Mouse (Mus musculus): ENCODE measurements around the gene Myo1h. TPM values are rescaled to one million over a fixed set of nuclear protein-coding genes. Genes with fewer than 3 reads are reported as not detected.
A peak's percentile ranks its signal among the peaks of the same experiment; 100 is the strongest.

Myo1h gene
- polyA plus RNA-seq, 1 experiment from 2014 or later = 0.85 TPM

DNA sequence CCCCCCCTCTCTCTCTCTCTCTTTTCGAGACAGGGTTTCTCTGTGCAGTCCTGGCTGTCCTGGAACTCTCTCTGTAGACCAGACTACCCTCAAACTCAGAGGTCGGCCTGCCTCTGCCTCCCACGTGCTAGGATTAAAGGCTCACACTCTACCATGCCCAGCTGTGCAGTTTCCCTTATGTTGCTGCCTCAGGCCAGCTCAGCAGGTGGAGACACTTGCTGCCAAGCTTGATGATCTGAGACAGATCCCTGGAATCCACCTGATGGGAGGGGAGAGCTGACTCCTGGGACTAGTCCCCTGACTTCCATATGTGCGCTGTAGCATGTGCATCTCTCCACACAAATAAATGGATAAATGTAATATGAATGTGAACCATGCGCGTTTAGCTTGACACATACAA, 14.2 kb downstream of the Myo1h start:
- Histone ChIP-seq H3K4me1 (ENCODE audit: control insufficient read depth, insufficient read depth, low read depth, low read length) (peaks cover 7% of the 10 kb centered on the region), H3K4me2 (ENCODE audit: low read length) (no peak overlapping the region), H3K9me3 (ENCODE audit: control insufficient read depth, low read length) (no peaks in the 10 kb centered on the region), H3K9ac (ENCODE audit: low read depth, low read length) (no peak overlapping the region), H3K27me3 (replicated peaks; ENCODE audit: control insufficient read depth, insufficient read depth, low read length) (peaks cover 16% of the 10 kb centered on the region), H3K36me3 (ENCODE audit: control insufficient read depth, insufficient read depth, low read length) (no peaks in the 10 kb centered on the region), H3K4me3 (ENCODE audit: low read length) (no peak overlapping the region), H3K27ac (ENCODE audit: low read depth, low read length) (no peak overlapping the region)
- no peak for ATAC-seq
- 80% methylated on average over 6 of the region's 6 CpGs for WGBS

DNA sequence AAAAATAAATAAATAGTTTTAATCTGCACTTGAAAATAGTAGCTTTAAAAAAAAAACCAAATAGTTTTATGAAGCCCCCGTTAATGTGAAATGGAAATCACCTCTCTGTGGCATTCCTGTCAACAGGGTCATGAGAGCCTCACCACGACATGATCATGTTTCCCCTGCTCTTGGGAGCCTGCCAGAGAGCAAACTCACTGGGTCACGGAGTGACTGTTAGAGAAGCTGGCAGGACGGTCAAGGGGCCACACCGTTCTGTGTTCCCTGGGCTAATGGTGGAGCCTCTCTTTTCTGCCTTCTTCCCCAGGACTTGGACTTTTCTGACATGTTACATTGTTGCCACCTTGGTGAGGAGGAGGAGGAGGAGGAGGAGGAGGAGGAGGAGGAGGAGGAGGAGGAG, 17.5 kb downstream of the Myo1h start:
- Histone ChIP-seq H3K27ac (ENCODE audit: low read depth, low read length) (no peak overlapping the region), H3K4me2 (ENCODE audit: low read length) (no peak overlapping the region), H3K9me3 (ENCODE audit: control insufficient read depth, low read length) (no peaks in the 10 kb centered on the region), H3K4me3 (ENCODE audit: low read length) (no peak overlapping the region), H3K9ac (ENCODE audit: low read depth, low read length) (no peak overlapping the region), H3K27me3 (replicated peaks; ENCODE audit: control insufficient read depth, insufficient read depth, low read length) (peaks cover 14% of the 10 kb centered on the region), H3K36me3 (ENCODE audit: control insufficient read depth, insufficient read depth, low read length) (no peaks in the 10 kb centered on the region), H3K4me1 (ENCODE audit: control insufficient read depth, insufficient read depth, low read depth, low read length) (no peaks in the 10 kb centered on the region)
- 67% methylated on average over 5 of the region's 5 CpGs for WGBS
- no peak for ATAC-seq

DNA sequence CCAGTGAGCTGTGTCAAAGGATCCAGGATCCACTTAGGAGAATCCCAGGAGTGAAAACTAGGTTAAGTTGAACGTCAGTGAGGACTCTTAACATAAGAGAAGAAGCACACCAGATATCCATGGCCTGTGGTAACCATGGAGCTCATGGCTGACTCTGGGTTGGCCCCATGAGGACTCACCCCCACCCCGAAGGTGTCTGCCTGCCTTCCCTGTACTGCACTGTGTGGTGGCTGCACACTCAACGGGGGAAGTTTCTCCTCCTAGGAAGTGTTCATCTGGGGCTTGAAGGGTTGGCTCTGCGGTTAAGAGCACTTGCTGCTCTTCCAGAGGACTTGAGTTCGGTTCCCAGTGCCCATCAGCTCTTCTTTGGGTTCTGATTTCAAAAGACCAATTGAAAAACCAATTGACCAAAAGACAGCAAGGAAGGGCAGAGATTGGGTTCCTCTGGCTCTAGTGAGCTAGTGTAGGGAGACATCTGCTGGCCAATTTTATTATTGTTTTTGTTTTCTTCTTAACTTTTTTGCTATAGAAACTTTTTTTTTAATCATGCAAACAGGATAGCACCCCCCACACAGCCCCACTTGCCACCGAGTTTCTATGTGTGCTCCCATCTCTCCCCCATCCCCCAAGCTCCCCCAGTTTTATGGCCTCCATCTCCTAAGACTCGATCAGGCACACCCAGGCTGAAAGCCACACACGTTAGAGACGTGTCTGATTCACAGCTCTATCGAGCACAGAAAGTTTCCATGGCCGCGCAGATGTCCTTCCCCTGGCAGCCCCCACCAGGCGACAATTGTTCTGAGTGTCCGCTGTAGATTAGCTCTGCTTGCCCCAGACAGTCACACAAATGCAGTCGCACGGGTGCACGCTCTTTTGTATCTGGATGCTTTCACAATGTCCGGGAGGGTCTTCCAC, 20.1 kb downstream of the Myo1h start:
- Histone ChIP-seq H3K27me3 (replicated peaks; ENCODE audit: control insufficient read depth, insufficient read depth, low read length) (peaks cover 6% of the 10 kb centered on the region; the same call in 1 of the 2 replicates), H3K36me3 (ENCODE audit: control insufficient read depth, insufficient read depth, low read length) (no peaks in the 10 kb centered on the region), H3K9me3 (ENCODE audit: control insufficient read depth, low read length) (no peaks in the 10 kb centered on the region), H3K9ac (ENCODE audit: low read depth, low read length) (no peak overlapping the region), H3K4me2 (ENCODE audit: low read length) (peak overlapping the region; percentile 10; the same call in 1 of the 2 replicates), H3K4me3 (ENCODE audit: low read length) (no peak overlapping the region), H3K4me1 (ENCODE audit: control insufficient read depth, insufficient read depth, low read depth, low read length) (no peaks in the 10 kb centered on the region), H3K27ac (ENCODE audit: low read depth, low read length) (no peak overlapping the region)
- WGBS = 37% methylated on average over 18 of the region's 18 CpGs
- no peak for ATAC-seq

DNA sequence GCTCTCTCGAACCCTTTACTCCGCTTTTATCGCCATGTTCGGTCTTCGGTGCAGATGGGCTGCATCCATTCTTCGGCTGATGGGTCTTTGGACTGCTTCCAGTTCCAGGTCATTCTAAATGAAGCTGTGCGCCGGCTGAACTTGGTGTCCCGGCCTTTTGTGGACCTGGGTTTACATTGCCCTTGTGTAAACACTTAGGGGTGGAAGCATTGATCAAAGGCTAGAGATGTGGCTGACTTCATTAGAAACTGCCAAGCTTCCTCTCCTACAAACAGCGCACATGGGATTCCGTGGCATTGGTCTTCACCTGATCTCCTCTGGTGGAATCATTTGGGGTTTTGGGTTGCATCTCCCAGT, 20.7 kb downstream of the Myo1h start:
- H3K27ac ChIP-seq (ENCODE audit: low read depth, low read length) = no peak overlapping the region
- H3K27me3 ChIP-seq (replicated peaks; ENCODE audit: control insufficient read depth, insufficient read depth, low read length) = peaks cover 6% of the 10 kb centered on the region; the same call in 1 of the 2 replicates
- H3K4me3 ChIP-seq (ENCODE audit: low read length) = no peak overlapping the region
- H3K36me3 ChIP-seq (ENCODE audit: control insufficient read depth, insufficient read depth, low read length) = no peaks in the 10 kb centered on the region
- no peak overlapping the region for H3K4me2 ChIP-seq (ENCODE audit: low read length)
- WGBS = 51% methylated on average over 11 of the region's 11 CpGs
- no peaks in the 10 kb centered on the region for H3K9me3 ChIP-seq (ENCODE audit: control insufficient read depth, low read length)
- H3K4me1 ChIP-seq (ENCODE audit: control insufficient read depth, insufficient read depth, low read depth, low read length) = no peaks in the 10 kb centered on the region; the same call in 1 of the 2 replicates
- no peak for ATAC-seq
- no peak overlapping the region for H3K9ac ChIP-seq (ENCODE audit: low read depth, low read length)

DNA sequence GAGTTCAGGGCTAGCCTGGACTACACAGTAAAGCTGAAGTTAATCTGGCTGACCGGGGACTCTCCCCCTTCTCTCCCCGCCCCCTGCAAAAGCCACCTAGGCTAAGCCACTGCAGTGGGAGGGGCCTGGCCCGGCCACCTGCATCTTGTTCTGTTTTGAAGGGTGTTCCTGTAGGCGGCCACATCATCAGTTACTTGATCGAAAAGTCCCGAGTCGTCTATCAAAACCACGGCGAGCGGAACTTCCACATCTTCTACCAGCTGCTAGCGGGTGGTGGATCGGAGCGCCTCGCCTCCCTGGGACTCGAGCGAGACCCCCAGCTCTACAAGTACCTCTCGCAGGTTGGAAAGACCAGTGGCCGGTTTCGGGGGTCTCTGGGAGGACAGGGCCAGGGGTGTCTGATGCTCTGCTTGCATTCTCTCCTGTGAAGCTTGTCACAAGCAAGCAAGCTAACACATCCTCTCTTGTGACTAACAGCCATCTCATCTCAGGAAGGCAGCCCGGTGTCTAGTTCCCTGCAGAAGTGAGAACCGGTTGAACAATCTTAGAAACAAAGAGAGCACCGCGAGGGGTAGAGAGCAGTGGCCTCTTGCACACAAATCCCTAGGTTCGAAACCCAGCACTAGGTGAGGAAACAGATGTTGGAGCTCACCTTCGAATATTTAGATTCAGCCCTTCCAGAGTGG, 34.3 kb downstream of the Myo1h start:
- Histone ChIP-seq H3K4me3 (ENCODE audit: low read length) (no peak overlapping the region), H3K9me3 (ENCODE audit: control insufficient read depth, low read length) (no peaks in the 10 kb centered on the region), H3K4me1 (ENCODE audit: control insufficient read depth, insufficient read depth, low read depth, low read length) (no peaks in the 10 kb centered on the region), H3K27ac (ENCODE audit: low read depth, low read length) (no peak overlapping the region), H3K4me2 (ENCODE audit: low read length) (no peak overlapping the region), H3K36me3 (ENCODE audit: control insufficient read depth, insufficient read depth, low read length) (no peaks in the 10 kb centered on the region), H3K9ac (ENCODE audit: low read depth, low read length) (no peak overlapping the region), H3K27me3 (replicated peaks; ENCODE audit: control insufficient read depth, insufficient read depth, low read length) (no peaks in the 10 kb centered on the region)
- 62% methylated on average over 25 of the region's 25 CpGs for WGBS
- ATAC-seq = no peak

DNA sequence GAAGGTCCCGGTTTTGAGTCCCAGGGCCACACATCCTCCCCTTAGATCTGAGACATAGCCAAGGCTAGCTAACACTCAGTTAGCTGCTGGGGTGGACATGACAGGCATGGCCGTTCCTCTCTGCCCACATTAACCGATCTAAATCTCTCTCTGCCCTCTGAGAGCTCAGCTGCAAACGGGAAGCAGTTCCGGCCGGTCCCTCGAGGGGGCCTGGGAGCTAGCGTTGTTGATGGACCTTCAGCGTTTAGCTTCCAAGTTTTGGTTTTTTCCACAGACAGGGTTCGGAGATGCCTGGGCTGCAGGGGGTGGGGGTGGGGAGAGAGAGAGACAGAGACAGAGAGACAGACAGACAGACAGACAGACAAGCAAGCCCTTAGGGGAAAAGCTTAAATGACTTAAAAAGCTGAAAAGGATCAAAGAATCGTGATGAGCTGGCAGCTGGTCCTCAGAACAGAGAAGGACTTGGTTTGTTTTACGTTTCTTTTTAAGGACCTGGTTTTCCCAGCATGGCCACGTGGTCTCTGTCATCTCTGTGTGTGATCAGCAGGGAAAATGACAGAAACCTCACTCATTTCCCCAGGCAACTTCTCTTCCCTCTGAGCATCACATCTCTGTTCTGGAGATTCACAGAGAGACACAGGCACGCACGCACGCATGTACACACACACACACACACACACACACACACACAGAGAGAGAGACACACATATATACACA, 35.0 kb downstream of the Myo1h start:
- Histone ChIP-seq H3K9ac (ENCODE audit: low read depth, low read length) (no peak overlapping the region), H3K4me1 (ENCODE audit: control insufficient read depth, insufficient read depth, low read depth, low read length) (no peaks in the 10 kb centered on the region), H3K27ac (ENCODE audit: low read depth, low read length) (no peak overlapping the region), H3K9me3 (ENCODE audit: control insufficient read depth, low read length) (no peaks in the 10 kb centered on the region), H3K4me3 (ENCODE audit: low read length) (no peak overlapping the region), H3K36me3 (ENCODE audit: control insufficient read depth, insufficient read depth, low read length) (no peaks in the 10 kb centered on the region), H3K27me3 (replicated peaks; ENCODE audit: control insufficient read depth, insufficient read depth, low read length) (no peaks in the 10 kb centered on the region), H3K4me2 (ENCODE audit: low read length) (peak overlapping the region; percentile 20; the same call in 1 of the 2 replicates)
- ATAC-seq = no peak
- 19% methylated on average over 16 of the region's 16 CpGs for WGBS

DNA sequence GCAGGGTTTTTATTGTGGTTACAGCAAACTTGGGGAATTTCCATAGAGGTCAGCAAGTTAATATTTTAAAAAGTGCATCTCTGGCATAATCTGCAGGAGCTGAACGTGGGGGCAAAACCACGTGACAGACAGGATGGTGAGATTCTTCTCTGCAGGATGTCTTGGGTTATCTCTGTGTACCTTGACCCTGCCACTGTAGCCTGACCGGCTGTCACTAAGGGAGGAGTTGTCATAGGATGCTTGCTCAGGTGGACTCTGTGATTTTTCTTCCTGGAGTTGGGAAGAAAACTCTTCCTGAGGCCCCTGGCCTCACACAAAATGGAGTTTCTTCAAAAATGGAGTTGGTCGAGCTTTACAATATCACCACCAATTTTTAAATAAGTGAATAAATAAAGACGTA, 54.0 kb downstream of the Myo1h start:
- H3K36me3 ChIP-seq (ENCODE audit: control insufficient read depth, insufficient read depth, low read length) = no peaks in the 10 kb centered on the region
- no peak overlapping the region for H3K4me2 ChIP-seq (ENCODE audit: low read length)
- no peak overlapping the region for H3K4me3 ChIP-seq (ENCODE audit: low read length)
- H3K4me1 ChIP-seq (ENCODE audit: control insufficient read depth, insufficient read depth, low read depth, low read length) = no peaks in the 10 kb centered on the region
- H3K9ac ChIP-seq (ENCODE audit: low read depth, low read length) = no peak overlapping the region
- H3K27ac ChIP-seq (ENCODE audit: low read depth, low read length) = no peak overlapping the region
- WGBS = 87% methylated on average over 5 of the region's 5 CpGs
- H3K9me3 ChIP-seq (ENCODE audit: control insufficient read depth, low read length) = no peaks in the 10 kb centered on the region
- H3K27me3 ChIP-seq (replicated peaks; ENCODE audit: control insufficient read depth, insufficient read depth, low read length) = no peaks in the 10 kb centered on the region
- ATAC-seq = no peak

DNA sequence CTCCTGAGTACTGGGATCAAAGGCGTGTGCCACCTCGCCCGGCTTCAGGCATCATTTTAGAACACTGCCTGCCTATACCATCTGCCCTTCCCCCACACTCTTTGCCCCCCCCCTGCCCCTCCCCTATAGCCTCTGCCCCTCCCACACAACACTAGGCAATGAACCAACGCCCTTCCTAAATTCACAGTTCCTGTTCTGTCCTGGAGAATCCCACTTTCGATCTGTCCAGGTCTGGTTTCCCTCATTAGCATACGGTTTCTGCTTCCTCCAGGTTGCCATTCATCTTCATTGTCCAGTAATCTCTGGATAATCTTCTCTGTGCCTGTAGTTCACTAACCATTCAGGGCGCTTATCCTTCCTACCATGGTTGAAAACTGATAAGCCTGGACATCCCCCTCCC, 54.6 kb downstream of the Myo1h start:
- Histone ChIP-seq H3K9me3 (ENCODE audit: control insufficient read depth, low read length) (no peaks in the 10 kb centered on the region), H3K4me1 (ENCODE audit: control insufficient read depth, insufficient read depth, low read depth, low read length) (no peaks in the 10 kb centered on the region), H3K27me3 (replicated peaks; ENCODE audit: control insufficient read depth, insufficient read depth, low read length) (no peaks in the 10 kb centered on the region), H3K36me3 (ENCODE audit: control insufficient read depth, insufficient read depth, low read length) (no peaks in the 10 kb centered on the region), H3K27ac (ENCODE audit: low read depth, low read length) (no peak overlapping the region), H3K4me2 (ENCODE audit: low read length) (no peak overlapping the region), H3K9ac (ENCODE audit: low read depth, low read length) (no peak overlapping the region), H3K4me3 (ENCODE audit: low read length) (no peak overlapping the region)
- 87% methylated on average over 7 of the region's 7 CpGs for WGBS
- ATAC-seq = no peak

DNA sequence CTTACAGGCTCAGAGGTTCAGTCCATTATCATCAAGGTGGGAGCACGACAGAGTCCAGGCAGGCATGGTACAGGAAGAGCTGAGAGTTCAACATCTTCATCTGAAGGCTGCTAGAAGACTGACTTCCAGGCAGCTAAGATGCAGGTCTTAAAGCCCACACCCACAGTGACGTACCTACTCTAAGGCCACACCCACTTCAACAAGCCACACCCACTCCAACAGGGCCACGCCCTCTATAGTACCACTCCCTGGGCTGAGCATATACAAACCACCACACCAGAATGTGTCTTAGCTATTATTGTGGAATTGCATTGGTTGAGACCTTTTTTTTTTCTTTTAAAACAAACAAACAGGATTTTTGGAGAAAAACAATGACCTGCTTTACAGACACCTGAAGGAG, 56.6 kb downstream of the Myo1h start:
- Histone ChIP-seq H3K9ac (ENCODE audit: low read depth, low read length) (no peak overlapping the region), H3K4me3 (ENCODE audit: low read length) (no peak overlapping the region), H3K4me1 (ENCODE audit: control insufficient read depth, insufficient read depth, low read depth, low read length) (no peaks in the 10 kb centered on the region), H3K4me2 (ENCODE audit: low read length) (no peak overlapping the region), H3K27me3 (replicated peaks; ENCODE audit: control insufficient read depth, insufficient read depth, low read length) (no peaks in the 10 kb centered on the region), H3K36me3 (ENCODE audit: control insufficient read depth, insufficient read depth, low read length) (no peaks in the 10 kb centered on the region), H3K9me3 (ENCODE audit: control insufficient read depth, low read length) (no peaks in the 10 kb centered on the region), H3K27ac (ENCODE audit: low read depth, low read length) (no peak overlapping the region)
- ATAC-seq = no peak
- WGBS = 71% methylated on average over 3 of the region's 3 CpGs

Data from hindbrain, embryonic 16.5 days (tissue).